Mouse (Mus musculus) G1E (cell line): Measurements from ENCODE around the gene 1810009A15Rik.

Experiments
- CTCF ChIP-seq: IDR thresholded peaks from 2 replicates; pipeline ENCODE4 v1.5.1; 2012; ENCODE audit warnings: low read depth, low read length, inconsistent platforms, mixed read lengths
- TAL1 ChIP-seq: conservative IDR thresholded peaks from 2 replicates; pipeline ENCODE4 v1.6.1; 2012; ENCODE audit warnings: low read depth, low read length, inconsistent platforms, mixed read lengths

- TF ChIP-seq TAL1 (no peak), CTCF (no peak)
Measured at GRCm38 (mm10) chr19:8886916-8887584, 1.6 kb upstream of the 1810009A15Rik start.
